Mouse (Mus musculus) MEL (cell line): ENCODE data around the gene Camta1. TPM values are rescaled to one million over a fixed set of nuclear protein-coding genes. Genes with fewer than 3 reads are reported as not detected.

Experiments
- DNase-seq: peaks from one replicate; pipeline ENCODE4 v3.0.0; 2011; ENCODE audit warnings: low read depth, low spot score
- H3K27ac ChIP-seq: 2 replicates; pipeline ENCODE4 v1.5.1; 2012; ENCODE audit warnings: low read depth, mild to moderate bottlenecking, control low read depth, low read length, moderate library complexity; ENCODE audit not compliant: control insufficient read depth
- H3K27me3 ChIP-seq, 2 experiments: fragments of 150-350 bp in 1 of 2; sonication (generic) in 1 of 2; 2 replicates each; pipeline ENCODE4 v1.6.1; 2012; ENCODE audit warnings: low read length in 2 of 2, mild to moderate bottlenecking in 2 of 2, improper control_type of control experiment in 1 of 2, moderate library complexity in 1 of 2; ENCODE audit not compliant: insufficient read depth in 2 of 2, control insufficient read depth in 1 of 2
- H3K36me3 ChIP-seq, 2 experiments: 2 replicates each; pipeline ENCODE4 v1.6.1; 2012 to 2014; ENCODE audit warnings: low read length in 2 of 2, improper control_type of control experiment in 1 of 2, inconsistent platforms in 1 of 2, mild to moderate bottlenecking in 1 of 2; ENCODE audit not compliant: insufficient read depth in 2 of 2, control insufficient read depth in 1 of 2
- H3K4me1 ChIP-seq, 2 experiments: fragments of 150-350 bp in 1 of 2; sonication (generic) in 1 of 2; 2 replicates each; pipeline ENCODE4 v1.6.1; 2012; ENCODE audit warnings: low read length in 2 of 2, improper control_type of control experiment in 1 of 2, mild to moderate bottlenecking in 1 of 2; ENCODE audit not compliant: insufficient read depth in 2 of 2, control insufficient read depth in 1 of 2
- H3K4me3 ChIP-seq, 2 experiments: fragments of 150-350 bp in 1 of 2; sonication (generic) in 1 of 2; 2 replicates each; pipeline ENCODE4 v1.5.1; 2012; ENCODE audit warnings: low read depth in 2 of 2, low read length in 2 of 2, mild to moderate bottlenecking in 2 of 2, moderate library complexity in 2 of 2, control low read depth in 1 of 2, improper control_type of control experiment in 1 of 2; ENCODE audit not compliant: control insufficient read depth in 1 of 2, insufficient read depth in 1 of 2
- H3K79me2 ChIP-seq: 2 replicates; pipeline ENCODE4 v1.6.1; 2012; ENCODE audit warnings: mild to moderate bottlenecking, low read length, moderate library complexity; ENCODE audit not compliant: control insufficient read depth, poor library complexity, insufficient read depth
- H3K9ac ChIP-seq: 2 replicates; pipeline ENCODE4 v1.6.1; 2012; ENCODE audit warnings: low read depth, mild to moderate bottlenecking, control low read depth, low read length, moderate library complexity; ENCODE audit not compliant: control insufficient read depth, poor library complexity, severe bottlenecking
- H3K9me3 ChIP-seq: fragments of 150-350 bp; sonication (generic); replicated peaks from 2 replicates; pipeline ENCODE4 v1.6.1; 2012; ENCODE audit warnings: mild to moderate bottlenecking, low read length, improper control_type of control experiment, moderate library complexity; ENCODE audit not compliant: insufficient read depth
- BHLHE40 ChIP-seq: IDR thresholded peaks from 2 replicates; pipeline ENCODE4 v1.6.1; 2012; ENCODE audit warnings: low read depth, mild to moderate bottlenecking, inconsistent platforms, low read length, improper control_type of control experiment, borderline replicate concordance
- CHD1 ChIP-seq: IDR thresholded peaks from 2 replicates; pipeline ENCODE4 v1.6.1; 2012; ENCODE audit warnings: low read depth, mild to moderate bottlenecking, inconsistent platforms, low read length, improper control_type of control experiment
- CHD2 ChIP-seq: IDR thresholded peaks from 2 replicates; pipeline ENCODE4 v1.6.1; 2011; ENCODE audit warnings: low read length, improper control_type of control experiment
- E2F4 ChIP-seq: IDR thresholded peaks from 2 replicates; pipeline ENCODE4 v1.6.1; 2011; ENCODE audit warnings: low read depth, low read length, improper control_type of control experiment, borderline replicate concordance
- ELF1 ChIP-seq: IDR thresholded peaks from 2 replicates; pipeline ENCODE4 v1.6.1; 2014; ENCODE audit warnings: low read depth, mild to moderate bottlenecking, inconsistent platforms, low read length, improper control_type of control experiment, moderate library complexity
- ETS1 ChIP-seq: IDR thresholded peaks from 2 replicates; pipeline ENCODE4 v1.6.1; 2012; ENCODE audit warnings: low read depth, mild to moderate bottlenecking, inconsistent platforms, low read length, improper control_type of control experiment, moderate library complexity
- GABPA ChIP-seq: IDR thresholded peaks from 2 replicates; pipeline ENCODE4 v1.6.1; 2012; ENCODE audit warnings: low read depth, mild to moderate bottlenecking, inconsistent platforms, low read length, improper control_type of control experiment, moderate library complexity
- GATA1 ChIP-seq: IDR thresholded peaks from 2 replicates; pipeline ENCODE4 v1.6.1; 2011; ENCODE audit warnings: low read depth, low read length, improper control_type of control experiment
- HCFC1 ChIP-seq: IDR thresholded peaks from 2 replicates; pipeline ENCODE4 v1.6.1; 2012; ENCODE audit warnings: low read depth, mild to moderate bottlenecking, inconsistent platforms, low read length, improper control_type of control experiment, moderate library complexity
- JUND ChIP-seq: IDR thresholded peaks from 2 replicates; pipeline ENCODE4 v1.6.1; 2011; ENCODE audit warnings: low read depth, mild to moderate bottlenecking, improper control_type of control experiment, low read length
- MAFK ChIP-seq: IDR thresholded peaks from 2 replicates; pipeline ENCODE4 v1.6.1; 2011; ENCODE audit warnings: low read depth, mild to moderate bottlenecking, low read length, improper control_type of control experiment, borderline replicate concordance
- MAZ ChIP-seq: IDR thresholded peaks from 2 replicates; pipeline ENCODE4 v1.6.1; 2012; ENCODE audit warnings: low read depth, mild to moderate bottlenecking, inconsistent platforms, low read length, improper control_type of control experiment
- MEF2A ChIP-seq: IDR thresholded peaks from 2 replicates; pipeline ENCODE4 v1.6.1; 2014; ENCODE audit warnings: low read depth, mild to moderate bottlenecking, inconsistent platforms, low read length, improper control_type of control experiment; ENCODE audit not compliant: poor library complexity, insufficient replicate concordance, severe bottlenecking; ENCODE audit errors: extremely low read depth
- MXI1 ChIP-seq: IDR thresholded peaks from 2 replicates; pipeline ENCODE4 v1.6.1; 2011; ENCODE audit warnings: mild to moderate bottlenecking, low read depth, low read length, improper control_type of control experiment
- MYB ChIP-seq: IDR thresholded peaks from 2 replicates; pipeline ENCODE4 v1.6.1; 2011; ENCODE audit warnings: mild to moderate bottlenecking, low read depth, low read length, improper control_type of control experiment
- NELFE ChIP-seq: IDR thresholded peaks from 2 replicates; pipeline ENCODE4 v1.6.1; 2011; ENCODE audit warnings: low read depth, low read length, improper control_type of control experiment
- POLR2A ChIP-seq, 2 experiments: IDR thresholded peaks; 2 replicates each; pipeline ENCODE4 v1.6.1; 2011 to 2012; ENCODE audit warnings: low read length in 2 of 2, mild to moderate bottlenecking in 2 of 2, control low read depth in 1 of 2, improper control_type of control experiment in 1 of 2, low read depth in 1 of 2, moderate library complexity in 1 of 2; ENCODE audit not compliant: control insufficient read depth in 1 of 2, insufficient read depth in 1 of 2, poor library complexity in 1 of 2
- RAD21 ChIP-seq: IDR thresholded peaks from 2 replicates; pipeline ENCODE4 v1.6.1; 2011; ENCODE audit warnings: mild to moderate bottlenecking, low read depth, low read length, improper control_type of control experiment
- SIN3A ChIP-seq: IDR thresholded peaks from 2 replicates; pipeline ENCODE4 v1.6.1; 2012; ENCODE audit warnings: low read length, improper control_type of control experiment, inconsistent platforms
- SMC3 ChIP-seq: IDR thresholded peaks from 2 replicates; pipeline ENCODE4 v1.6.1; 2011; ENCODE audit warnings: low read depth, low read length, improper control_type of control experiment
- TAL1 ChIP-seq: IDR thresholded peaks from 2 replicates; pipeline ENCODE4 v1.6.1; 2012; ENCODE audit warnings: mild to moderate bottlenecking, inconsistent platforms, low read length, moderate library complexity, mixed read lengths
- TBP ChIP-seq: IDR thresholded peaks from 2 replicates; pipeline ENCODE4 v1.8.0; 2011; ENCODE audit warnings: low read depth, low read length, improper control_type of control experiment
- USF2 ChIP-seq, 2 experiments: IDR thresholded peaks; 2 replicates each; pipeline ENCODE4 v1.6.1; 2011 to 2012; ENCODE audit warnings: improper control_type of control experiment in 2 of 2, low read length in 2 of 2, borderline replicate concordance in 1 of 2, inconsistent platforms in 1 of 2, low read depth in 1 of 2, mild to moderate bottlenecking in 1 of 2; ENCODE audit not compliant: insufficient read depth in 1 of 2
- ZKSCAN1 ChIP-seq: IDR thresholded peaks from 2 replicates; pipeline ENCODE4 v1.6.1; 2012; ENCODE audit warnings: low read depth, mild to moderate bottlenecking, inconsistent platforms, low read length, improper control_type of control experiment, moderate library complexity
- polyA plus RNA-seq, 2 experiments: library from polyadenylated mRNA; stranded (reverse) in 1 of 2; unstranded in 1 of 2; fragments of >175 nt in 1 of 2; fragments of >200 nt in 1 of 2; gene quantifications; 2 replicates each; pipeline versions ENCODE4 v1.2.1 to v1.2.4; 2012; ENCODE audit warnings: low replicate concordance in 2 of 2, low read depth in 1 of 2; ENCODE audit not compliant: insufficient read length in 2 of 2, insufficient read depth in 1 of 2, missing spikeins in 1 of 2
- total RNA-seq: library from RNA; depleted of rRNA; stranded (reverse); fragments of 300-350 nt; gene quantifications from 2 replicates; pipeline ENCODE4 v1.2.3, GENCODE M21; 2012

Camta1 gene
- total and polyA plus RNA-seq, 3 experiments, result 28.2 to 87.5 TPM; not detected in 1

DNA sequence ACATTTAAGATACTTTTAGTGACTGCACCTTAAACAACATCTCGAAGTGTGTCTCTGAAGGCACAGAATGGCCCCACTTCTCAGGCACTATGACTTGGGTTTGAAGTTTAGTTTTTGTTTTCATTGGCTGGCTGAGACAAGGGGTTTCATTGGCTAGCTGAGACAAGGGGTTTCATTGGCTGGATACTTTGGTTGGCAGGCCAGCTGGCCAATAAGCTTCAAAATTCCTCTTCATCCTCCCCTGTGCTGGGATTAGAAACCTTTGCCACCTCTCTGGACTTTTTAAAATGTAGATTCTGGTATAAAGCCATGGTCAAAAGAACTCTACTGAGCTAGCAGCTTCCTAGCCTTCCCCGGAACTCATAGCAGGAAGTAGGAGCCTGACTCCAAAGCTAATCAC, 219.3 kb downstream of the Camta1 start:
- no peak for TF ChIP-seq CHD1
- no peak for TF ChIP-seq TAL1
- TF ChIP-seq ETS1, result no peak
- TF ChIP-seq RAD21, result no peak
- no peak for TF ChIP-seq CHD2
- TF ChIP-seq GABPA, result no peak
- TF ChIP-seq NELFE, result no peak
- no peak for TF ChIP-seq SIN3A
- TF ChIP-seq MAFK, result no peak
- TF ChIP-seq MYB, result no peak
- TF ChIP-seq POLR2A (IDR thresholded peaks at IDR 0.05; ENCODE audit: control insufficient read depth in 1 of 2, insufficient read depth in 1 of 2, low read depth in 1 of 2, low read length in 2 of 2, poor library complexity in 1 of 2), result no peak
- TF ChIP-seq TBP, result no peak
- TF ChIP-seq MAZ, result no peak
- TF ChIP-seq ELF1, result no peak
- TF ChIP-seq ZKSCAN1, result no peak
- no peak for TF ChIP-seq MEF2A
- TF ChIP-seq E2F4, result no peak
- TF ChIP-seq USF2 (IDR thresholded peaks at IDR 0.05; ENCODE audit: borderline replicate concordance in 1 of 2, insufficient read depth in 1 of 2, low read depth in 1 of 2, low read length in 2 of 2), result no peak
- Histone ChIP-seq H3K4me1 (no peaks in the 10 kb centered on the region), H3K36me3 (no peaks in the 10 kb centered on the region), H3K4me3 (no peak overlapping the region), H3K9me3 (no peaks in the 10 kb centered on the region), H3K9ac (no peak overlapping the region), H3K79me2 (no peaks in the 10 kb centered on the region), H3K27me3 (no peaks in the 10 kb centered on the region), H3K27ac (no peak overlapping the region)
- DNase-seq, result no peak

GRCm38 (mm10) chr4:151640971-151641370, 220.7 kb downstream of the Camta1 start:
- TF ChIP-seq BHLHE40 (no peak), NELFE (no peak), SMC3 (no peak), SIN3A (no peak), MXI1 (no peak), GATA1 (no peak), JUND (no peak), HCFC1 (no peak)
- H3K9me3 ChIP-seq, result no peaks in the 10 kb centered on the region
- H3K79me2 ChIP-seq, result no peaks in the 10 kb centered on the region
- no peak for DNase-seq
- H3K27ac ChIP-seq, result no peak overlapping the region
- no peak overlapping the region for H3K9ac ChIP-seq
- H3K27me3 ChIP-seq, result no peaks in the 10 kb centered on the region
- H3K4me3 ChIP-seq, result no peak overlapping the region
- no peaks in the 10 kb centered on the region for H3K36me3 ChIP-seq
- no peaks in the 10 kb centered on the region for H3K4me1 ChIP-seq
